Mouse (Mus musculus): ENCODE results near the gene Ttc39a. TPM values are rescaled to one million over a fixed set of nuclear protein-coding genes. Genes with fewer than 3 reads are reported as not detected.

The Ttc39a gene
- polyA plus RNA-seq, 1 experiment from 2014 or later: 4.3 TPM

DNA sequence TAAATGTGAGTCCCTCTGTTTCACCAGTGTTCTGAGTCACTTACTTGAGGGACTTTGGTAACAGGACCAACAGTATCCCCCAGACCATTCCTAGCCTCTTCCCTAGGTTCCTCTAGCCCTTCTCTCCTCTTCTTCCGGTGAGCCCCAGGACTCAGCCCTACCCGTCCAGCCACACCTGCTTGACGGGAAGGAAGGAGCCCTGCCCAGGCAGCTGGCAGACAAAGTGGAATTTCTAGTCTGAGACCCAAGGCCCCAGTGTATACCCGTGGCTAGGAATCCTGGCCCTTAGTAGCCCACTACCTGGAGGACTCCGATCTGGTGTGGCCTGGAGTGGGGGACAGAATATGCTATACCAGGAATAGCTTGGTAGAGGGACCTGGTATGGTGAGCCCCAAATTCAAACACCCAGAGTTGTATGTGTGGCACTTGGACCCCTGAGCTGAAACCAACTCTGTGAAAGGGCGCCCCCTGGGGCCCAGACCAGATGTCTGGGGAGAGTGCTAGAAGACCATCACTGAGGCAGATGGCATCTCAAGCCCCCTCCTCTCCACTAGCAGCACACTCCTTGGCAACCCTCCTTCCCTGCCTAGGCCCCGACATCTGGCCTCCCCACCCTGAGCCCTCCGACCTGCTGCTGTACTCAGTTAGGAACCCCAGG, 13.8 kb downstream of the Ttc39a start:
- peak; percentile 29 for DNase-seq (ENCODE audit: low spot score)

DNA sequence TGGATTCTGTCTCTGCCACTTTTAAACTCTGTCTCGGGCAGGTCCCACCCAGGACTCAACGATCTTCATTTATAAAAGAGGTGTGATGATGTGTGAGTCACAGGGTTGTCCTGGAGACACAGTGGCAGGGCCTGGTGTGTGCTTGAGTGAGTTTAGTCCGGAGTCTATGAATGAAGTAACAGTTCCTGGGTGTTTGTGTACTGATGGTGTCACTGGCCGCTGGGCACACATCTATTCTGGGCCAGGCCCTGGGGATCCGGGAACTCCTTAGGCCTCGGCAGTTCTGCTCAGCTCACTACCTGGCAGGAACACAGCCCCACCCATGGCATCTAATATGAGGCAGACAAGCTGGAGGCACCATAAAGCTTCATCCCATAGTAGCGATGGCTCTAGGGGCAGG, 15.2 kb downstream of the Ttc39a start:
- DNase-seq (ENCODE audit: low spot score): no peak

DNA sequence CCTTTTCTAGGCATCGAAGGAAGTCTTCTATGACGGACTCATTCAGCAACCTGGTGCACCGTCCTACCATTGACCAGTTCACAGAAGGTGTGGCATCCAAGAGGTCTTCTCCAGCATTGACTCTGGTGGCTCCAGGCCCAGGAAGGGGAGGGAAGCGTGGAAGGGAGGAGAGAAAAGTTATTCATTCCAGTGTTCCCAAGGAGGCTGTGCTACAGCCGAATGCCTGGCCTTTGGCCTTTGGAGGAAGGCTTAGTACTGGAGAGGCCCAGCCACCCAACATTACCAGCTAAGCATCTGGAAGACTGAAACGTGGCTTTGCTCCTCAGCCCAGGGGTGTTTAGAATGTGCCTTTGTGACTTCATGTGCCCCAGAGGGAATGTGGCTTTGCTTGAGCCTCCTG, 16.0 kb downstream of the Ttc39a start:
- no peak for DNase-seq (ENCODE audit: low spot score)

DNA sequence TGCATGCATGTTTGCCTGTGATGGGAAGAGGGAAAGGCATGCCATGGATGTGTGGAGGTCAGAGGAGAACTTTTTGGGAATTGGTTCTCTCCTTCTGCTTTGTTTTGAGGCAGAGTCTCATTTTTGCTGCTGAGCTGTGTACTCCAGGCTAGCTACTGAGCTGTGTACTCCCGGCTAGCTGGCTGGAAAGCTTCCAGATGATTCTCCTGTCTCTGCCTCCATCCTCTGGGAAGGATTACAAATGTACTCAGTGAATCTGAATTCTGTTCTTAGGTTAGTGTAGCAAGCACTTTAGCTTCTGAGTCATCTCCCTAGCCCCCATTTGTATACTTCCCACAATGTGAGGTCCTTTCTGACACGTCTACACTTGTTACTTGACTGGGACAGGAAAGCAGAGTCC, 17.0 kb downstream of the Ttc39a start:
- DNase-seq (ENCODE audit: low spot score): no peak

DNA sequence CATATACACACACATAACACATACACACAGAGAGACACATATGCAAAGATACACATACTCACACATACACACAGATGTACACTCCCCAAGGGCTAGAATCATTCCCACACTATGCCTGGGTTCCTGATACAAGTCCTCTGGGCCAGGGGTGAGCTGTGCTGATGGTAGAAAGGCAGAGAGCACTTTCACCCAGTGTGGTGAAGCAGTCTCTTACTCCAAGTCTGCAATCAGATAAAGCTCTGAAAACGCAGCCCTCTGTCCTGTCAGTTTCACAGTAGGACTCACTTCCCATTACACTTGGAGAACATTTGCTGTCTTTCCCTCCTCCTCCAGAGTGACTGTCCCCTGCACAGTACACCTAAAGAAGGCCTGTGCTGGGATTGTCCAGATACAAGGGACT, 20.6 kb downstream of the Ttc39a start:
- DNase-seq (ENCODE audit: low spot score): no peak

DNA sequence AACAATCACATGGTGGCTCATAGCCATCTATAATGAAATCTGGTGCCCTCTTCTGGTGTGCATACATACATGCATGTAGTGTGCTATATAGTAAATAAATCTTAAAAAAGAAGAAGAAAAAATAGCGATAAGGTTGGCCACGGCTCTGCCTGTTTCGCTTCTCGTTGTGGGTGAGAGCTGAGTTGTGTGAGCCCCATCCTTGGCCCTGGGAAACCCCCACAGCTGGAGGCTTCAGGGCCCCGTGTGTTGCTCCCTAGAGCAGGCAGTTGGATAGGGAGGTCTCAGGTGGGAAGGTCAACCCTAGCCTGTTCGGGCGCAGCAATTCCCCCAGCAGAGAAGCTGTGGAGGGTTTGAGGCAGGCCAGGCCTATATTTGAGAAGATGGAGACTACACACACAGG, 23.8 kb downstream of the Ttc39a start:
- DNase-seq (ENCODE audit: low spot score): no peak

DNA sequence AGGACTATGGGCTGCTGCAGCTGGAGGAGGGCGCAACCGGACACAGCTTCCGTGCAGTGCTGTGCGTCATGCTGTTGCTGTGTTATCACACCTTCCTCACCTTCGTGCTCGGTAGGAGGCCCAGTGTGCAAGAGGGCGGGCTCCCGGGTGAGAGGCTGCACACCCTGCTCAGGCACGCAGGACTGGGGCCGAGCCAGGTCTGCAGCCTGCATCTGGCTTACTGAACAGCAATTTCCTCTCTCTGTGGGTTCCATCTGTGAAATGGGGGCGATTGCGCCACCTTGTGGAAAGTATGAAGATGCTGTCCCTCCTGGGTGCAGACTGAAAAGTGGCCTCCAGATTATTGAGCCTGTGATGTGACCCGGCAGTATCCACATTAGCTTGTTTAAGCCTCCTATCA, 24.4 kb downstream of the Ttc39a start:
- peak; percentile 48 for DNase-seq (ENCODE audit: low spot score)

DNA sequence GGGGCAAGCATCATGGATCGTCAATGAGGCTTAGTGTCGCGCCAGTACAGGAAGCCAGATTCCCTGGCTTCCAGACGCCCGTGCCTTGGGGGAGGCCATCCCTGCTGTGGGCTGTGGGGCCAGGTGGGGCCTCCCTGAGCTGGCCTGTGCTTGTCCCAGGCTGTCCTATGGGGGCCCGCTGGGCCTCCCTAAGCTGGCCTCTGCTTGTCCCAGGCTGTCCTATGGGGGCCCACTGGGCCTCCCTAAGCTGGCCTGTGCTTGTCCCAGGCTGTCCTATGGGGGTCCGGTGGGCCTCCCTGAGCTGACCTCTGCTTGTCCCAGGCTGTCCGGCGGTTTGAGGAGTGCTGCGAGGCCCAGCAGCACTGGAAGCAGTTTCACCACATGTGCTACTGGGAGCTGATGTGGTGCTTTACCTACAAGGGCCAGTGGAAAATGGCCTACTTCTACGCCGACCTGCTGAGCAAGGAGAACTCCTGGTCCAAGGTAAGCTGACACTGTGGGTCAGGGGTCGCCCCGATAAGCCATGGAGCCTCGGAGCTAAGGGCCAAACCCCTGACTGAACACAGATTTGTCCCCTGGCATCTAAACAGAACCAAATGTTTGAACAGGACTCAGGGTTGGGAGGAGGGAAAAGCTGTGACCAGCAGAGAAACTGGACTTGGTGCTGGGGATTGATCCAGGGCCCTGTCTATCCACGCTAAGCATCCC, 26.4 kb downstream of the Ttc39a start:
- DNase-seq (ENCODE audit: low spot score): no peak

DNA sequence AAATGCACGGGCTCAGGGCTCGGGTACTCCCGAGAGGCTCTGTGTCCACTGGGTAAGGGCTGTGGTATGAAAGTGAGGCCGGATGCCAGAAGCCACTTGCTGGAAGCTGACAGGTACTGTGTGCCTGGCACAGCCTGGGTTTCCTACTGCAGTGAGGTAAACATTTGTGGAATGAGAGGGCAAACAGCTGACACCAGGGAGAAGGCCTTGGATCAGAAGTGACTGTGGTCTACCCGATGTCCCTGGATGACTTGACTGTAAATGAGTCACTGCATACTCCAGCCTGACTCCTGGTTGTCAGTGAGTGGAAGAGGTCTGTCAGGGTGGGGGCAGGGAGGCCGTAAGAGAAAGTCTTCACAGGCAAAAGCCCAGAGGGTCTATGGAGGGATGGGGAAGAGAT, 27.2 kb downstream of the Ttc39a start:
- no peak for DNase-seq (ENCODE audit: low spot score)

DNA sequence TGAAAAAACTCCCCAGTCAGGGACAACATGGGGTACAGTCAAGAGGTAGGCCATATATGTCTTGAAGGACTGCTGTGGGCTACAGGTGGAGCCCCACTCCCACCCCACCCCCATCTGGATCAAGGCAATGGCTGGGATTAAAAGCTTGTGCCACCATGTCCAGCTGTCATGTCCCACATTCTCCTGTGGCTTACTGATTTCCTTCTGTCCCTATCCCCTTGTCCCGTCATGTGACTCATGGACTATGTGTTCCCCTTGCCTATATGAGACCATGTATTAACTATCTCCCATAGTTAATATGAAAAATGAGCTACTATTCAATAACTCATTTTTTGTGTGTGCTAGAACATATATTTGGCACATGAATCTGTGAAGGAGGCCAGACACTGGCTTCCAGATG, 27.8 kb downstream of the Ttc39a start:
- DNase-seq (ENCODE audit: low spot score): no peak

DNA sequence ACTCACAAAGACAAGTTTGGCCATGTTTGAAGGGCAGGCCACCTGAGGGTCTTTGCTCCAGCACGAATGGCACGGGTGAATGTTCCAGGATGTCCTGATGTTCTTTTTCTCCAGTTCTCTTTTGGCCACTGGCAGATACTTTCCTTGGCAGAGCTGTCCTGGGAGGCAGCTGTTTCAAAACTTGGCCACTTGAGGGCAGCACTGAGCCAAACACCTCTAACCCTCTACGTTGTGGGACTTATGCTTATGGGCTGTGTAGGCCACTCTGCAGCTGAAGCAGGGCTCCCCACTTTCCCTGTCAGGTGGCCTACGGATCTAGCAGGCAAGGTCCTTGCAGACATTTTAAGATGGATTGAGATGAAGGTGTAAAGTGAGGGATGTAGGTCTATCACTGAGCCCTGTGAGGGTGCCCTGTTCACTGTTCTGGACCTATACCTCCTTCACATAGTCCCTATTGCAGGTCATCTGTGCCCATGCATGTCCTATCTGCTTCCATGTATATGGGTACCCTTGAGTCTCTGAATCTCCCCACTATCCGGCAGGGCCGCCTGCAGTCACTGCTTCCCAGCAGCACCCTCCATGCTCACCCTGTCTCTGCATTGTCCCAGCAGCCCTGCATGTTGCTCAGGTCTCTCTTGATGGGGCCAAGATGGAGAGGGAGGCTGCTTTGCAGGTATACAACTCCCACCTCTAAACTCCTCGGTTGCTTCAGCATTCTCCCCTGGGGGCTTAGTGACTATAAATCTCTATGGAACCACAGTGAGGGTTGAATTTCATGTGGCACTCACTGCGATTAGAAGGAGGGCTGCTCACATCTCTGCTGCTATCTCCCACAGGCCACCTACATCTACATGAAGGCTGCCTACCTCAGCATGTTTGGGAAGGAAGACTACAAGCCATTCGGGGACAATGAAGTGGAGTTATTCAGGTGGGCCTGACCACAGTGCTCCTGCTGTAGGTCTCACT, 31.8 kb downstream of the Ttc39a start:
- DNase-seq (ENCODE audit: low spot score): peak; percentile 70

DNA sequence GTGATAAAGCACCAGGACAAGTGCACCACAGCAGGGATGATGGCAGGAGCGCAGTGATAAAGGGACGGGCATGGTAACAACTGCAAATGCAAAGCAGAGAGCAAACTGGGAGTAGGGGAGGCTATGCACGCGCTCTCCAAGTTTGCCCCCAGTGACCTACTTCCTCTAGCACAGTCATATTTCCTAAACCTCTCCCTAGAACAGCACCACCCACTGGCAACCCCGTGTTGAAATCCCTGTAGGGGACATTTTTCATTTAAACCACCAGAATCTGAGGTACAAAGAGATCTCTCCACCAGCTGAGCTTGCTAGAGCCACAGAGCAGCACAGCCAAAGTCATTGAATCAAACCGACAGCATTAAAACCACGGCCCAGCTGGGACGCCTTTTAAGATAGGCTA, 32.7 kb downstream of the Ttc39a start:
- DNase-seq (ENCODE audit: low spot score): peak; percentile 44

DNA sequence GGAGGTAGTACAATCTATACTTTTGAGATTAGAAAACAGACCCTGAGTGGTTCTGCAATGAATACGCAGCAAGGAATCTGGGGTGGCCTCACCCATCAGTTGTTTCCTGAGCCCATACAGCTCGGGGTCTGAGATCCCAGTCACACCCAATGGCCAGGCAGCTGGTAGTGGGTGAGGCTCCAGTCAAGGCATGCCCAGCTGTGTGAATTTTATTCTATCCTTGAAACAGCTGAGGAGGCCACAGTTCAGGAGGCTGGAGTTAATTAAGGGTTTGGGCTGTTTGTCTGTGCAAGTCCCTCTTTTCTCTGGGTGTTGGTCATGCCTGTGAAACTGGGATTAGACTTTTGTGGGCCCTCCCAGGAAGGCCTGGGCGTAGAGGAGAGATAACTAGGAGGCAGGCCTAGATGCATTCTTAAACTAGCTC, 33.4 kb downstream of the Ttc39a start:
- no peak for DNase-seq (ENCODE audit: low spot score)

DNA sequence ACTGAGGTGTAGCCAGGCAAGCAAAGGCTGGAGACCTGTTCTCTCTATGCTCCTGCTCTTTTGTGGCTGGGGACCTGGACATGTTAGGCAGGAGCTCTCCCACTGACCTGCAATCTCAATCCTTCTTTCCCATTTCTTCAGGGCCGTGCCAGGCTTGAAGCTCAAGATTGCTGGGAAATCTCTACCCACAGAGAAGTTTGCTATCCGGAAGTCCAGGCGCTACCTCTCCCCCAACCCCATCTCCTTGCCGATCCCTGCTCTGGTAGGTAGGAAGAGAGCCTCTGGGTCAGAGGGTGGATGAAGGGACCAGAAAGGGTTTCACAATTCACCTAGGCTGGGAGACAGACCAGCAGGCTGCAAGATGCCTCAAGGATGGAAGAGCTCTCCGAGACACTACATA, 34.0 kb downstream of the Ttc39a start:
- DNase-seq (ENCODE audit: low spot score): no peak

DNA sequence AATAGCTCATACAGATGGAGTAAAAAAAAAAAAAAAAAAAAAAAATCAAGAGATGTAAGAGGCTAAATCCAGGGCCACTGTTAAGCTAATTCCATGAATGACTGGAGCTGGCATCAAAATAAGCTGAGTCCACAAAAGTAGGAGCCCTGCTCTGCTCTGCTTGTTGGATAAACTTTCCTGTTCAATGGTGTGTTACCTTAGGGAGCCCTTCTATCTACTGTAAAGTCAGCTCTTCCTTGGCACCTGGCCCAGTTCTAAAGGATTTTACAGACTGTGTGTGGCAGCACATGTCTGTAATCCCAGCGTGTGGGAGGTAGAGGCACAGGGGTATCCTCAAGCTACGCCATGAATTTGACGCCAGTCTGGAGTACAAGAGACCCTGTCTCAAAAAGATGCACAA, 34.6 kb downstream of the Ttc39a start:
- no peak for DNase-seq (ENCODE audit: low spot score)

DNA sequence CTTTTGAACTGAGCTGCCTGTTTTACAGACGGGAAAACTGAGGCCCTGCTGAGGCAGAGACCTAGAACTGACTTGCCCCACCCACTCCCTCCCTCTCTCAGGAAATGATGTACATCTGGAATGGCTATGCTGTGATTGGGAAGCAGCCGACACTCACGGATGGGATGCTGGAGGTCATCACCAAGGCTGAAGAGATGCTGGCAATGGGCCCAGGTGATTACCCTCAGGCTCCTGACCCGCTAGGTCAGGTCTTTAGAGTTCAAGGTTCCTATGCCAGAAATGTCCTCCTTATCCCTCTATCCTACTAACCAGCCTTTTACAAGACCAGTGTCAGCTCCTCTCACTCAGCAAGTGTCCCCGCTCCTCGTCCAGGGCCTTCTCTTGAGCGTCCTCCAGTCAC, 35.7 kb downstream of the Ttc39a start:
- no peak for DNase-seq (ENCODE audit: low spot score)

DNA sequence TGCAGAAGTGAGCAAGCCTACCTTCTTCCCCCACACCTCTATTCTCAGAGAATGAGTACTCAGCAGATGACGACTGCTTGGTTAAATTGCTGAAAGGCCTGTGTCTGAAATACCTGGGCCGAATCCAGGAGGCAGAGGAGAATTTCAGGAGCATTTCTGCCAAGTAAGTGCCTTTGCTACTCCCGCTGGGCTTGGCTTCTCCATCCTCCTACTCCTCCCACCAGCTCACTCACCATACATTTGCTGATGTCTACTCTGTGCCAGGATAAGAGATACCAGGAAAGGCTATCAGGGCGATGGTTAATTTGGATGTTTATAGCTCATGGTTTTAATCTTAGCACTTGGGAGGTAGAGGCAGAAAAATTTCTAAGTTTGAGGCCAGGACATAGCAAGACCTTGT, 36.2 kb downstream of the Ttc39a start:
- no peak for DNase-seq (ENCODE audit: low spot score)

DNA sequence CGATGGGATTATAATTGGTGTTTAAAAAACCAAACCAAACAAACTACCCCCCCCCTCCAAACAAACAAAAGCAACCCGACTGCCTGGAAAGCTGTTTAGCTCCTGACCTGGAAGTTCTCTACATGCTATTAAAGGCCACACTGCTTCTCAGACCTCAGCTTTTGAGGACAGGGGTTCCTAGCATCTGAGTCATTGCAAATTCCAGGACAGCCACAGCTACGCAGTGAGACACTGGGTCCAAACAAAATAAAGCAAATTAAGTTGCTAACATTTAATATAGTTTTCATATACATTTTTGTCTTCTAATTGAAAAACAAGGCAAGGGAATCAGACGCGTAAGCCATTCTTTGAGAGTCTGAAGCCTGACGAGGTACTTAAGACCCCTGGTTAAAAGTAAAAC, 38.0 kb downstream of the Ttc39a start:
- DNase-seq (ENCODE audit: low spot score): no peak

DNA sequence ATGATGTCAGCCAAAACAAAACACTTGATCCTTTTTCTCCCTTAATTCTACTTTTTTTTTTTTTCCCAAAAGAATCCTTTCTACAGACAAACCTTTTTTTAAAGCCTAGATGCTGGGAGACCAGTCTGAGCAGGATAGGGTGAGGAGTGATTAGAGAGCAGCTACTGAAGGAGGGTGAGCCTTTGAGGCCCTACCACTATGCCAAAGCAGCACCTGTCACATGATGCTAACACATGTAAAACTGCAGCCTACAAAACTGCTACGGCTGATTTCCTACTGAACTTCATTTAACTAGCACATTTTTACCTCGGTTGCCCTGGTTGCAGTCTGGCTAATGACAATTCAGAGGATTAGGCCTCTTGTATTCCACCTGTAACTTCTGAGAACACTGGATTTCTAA, 38.5 kb downstream of the Ttc39a start:
- DNase-seq (ENCODE audit: low spot score): no peak

DNA sequence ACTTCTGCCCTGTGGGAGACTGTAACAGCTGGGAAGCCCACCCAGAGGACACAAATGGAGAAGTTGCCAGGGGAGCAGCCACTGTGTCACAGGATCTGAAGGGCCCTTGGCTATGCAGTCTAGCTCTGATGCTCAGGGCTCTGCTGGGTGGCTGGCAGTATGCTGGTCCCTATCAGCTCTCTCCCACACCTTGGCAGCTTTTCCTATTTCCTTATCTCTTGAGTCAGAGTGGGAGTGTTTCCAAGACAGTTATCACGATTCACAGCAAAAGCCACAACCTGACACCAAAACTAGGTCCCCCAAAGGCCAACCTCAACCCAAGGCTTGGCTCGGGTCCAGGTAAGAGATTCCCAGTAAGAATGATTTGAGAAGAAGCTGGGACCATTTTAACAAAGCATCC, 39.0 kb downstream of the Ttc39a start:
- DNase-seq (ENCODE audit: low spot score): no peak

DNA sequence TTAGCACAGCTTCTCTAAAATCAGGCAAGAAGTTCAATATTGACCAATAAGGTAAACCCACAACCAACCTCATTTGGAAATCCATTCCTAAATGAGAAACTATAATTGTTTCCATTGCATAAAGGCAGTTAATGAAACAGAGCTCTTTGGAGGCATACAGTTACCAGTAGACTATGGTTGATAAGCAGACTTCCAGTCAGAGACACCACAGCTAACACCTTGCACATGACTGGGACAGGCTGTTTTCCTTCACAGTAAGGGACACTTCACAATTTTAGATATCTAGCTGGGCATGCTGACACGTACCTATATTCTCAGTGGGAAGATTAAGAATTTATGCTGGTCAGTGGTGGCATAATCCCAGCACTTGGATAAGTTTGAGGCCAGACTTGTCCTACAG, 39.5 kb downstream of the Ttc39a start:
- no peak for DNase-seq (ENCODE audit: low spot score)

DNA sequence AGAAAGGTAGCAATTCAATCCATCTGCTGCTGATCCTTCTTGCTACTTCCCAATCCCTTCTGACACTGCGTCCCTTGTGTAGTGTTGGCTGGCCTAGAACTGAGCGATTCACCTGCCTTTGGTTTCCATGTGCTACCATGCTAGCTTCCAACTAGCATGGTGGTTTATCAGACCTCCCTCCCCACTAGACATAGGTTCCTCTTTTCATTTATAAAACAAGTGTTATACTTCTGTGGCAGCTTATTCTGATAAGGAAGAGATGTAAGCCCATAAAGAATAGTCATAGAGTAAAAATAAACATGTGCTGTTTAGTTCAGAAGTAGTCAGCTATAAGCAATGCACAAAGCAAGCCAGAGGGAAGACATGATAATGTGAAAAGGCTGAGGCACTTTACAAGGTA, 42.1 kb downstream of the Ttc39a start:
- no peak for DNase-seq (ENCODE audit: low spot score)
